Mouse (Mus musculus): ENCODE data around the gene Arhgap30.

DNA sequence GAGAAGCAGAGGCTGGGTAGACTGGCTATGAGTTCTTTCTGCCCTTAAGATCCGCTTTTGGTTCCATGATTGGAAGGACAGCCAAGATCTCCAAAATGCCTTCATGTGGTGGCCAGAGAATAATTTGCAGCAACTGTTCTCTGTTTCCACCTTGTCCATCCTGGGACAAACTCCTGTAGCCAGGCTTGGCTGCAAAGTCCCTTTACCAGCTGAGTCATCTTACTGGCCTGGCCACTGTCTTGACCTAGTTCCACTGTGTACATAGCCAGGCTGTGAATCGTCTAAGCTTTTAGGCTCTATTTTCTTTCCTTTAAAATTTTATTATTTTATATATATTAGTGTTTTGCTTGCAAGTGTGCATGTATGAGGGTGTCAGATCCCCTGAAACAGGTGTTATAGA is 39.5 kb upstream of the Arhgap30 start:
- TF ChIP-seq CTCF (IDR thresholded peaks at IDR 0.05; ENCODE audit: borderline replicate concordance, control insufficient read depth, extremely low read depth, insufficient read depth, low read length, poor library complexity) (no peak), POLR2A (IDR thresholded peaks at IDR 0.05; ENCODE audit: control insufficient read depth, extremely low read depth, insufficient read depth, low read length, poor library complexity) (no peak)
